ENCODE assay signal across 25 mouse cellular contexts in genomic region chr11:117625196-117625595, GRCm38 (mm10). TPM values are rescaled to one million over a fixed set of nuclear protein-coding genes. Genes with fewer than 3 reads are reported as not detected.
DNase-seq lines count a peak whose midpoint lies in the region; ATAC-seq and TF ChIP-seq lines count a peak whose summit lies in the region.
"Had no signal": no experiment of that assay in that cellular context is flagged by ENCODE, and none has a peak within 500 bp of the region (broad histone marks: within the 10 kb centered on the region; RNA-seq: fewer than 3 reads in every experiment).

No protein-coding gene starts in this region.

- H3K9me3 ChIP-seq in forebrain, embryonic 15.5 days = no peaks in the 10 kb centered on the region
- no peaks in the 10 kb centered on the region for H3K9me3 ChIP-seq in forebrain, embryonic 12.5 days
- H3K9me3 ChIP-seq: heart, embryonic 15.5 days; limb, embryonic 13.5 days; liver, embryonic 12.5 days; midbrain, embryonic 12.5 days; neural tube, embryonic 12.5 days; stomach, embryonic 15.5 days had no signal

- no peak overlapping the region for H3K4me2 ChIP-seq in forebrain, embryonic 15.5 days (replicated peaks)
- no peak overlapping the region for H3K4me2 ChIP-seq in forebrain, embryonic 12.5 days
- H3K4me2 ChIP-seq: heart, embryonic 15.5 days; limb, embryonic 13.5 days; liver, embryonic 12.5 days; midbrain, embryonic 12.5 days; neural tube, embryonic 12.5 days; stomach, embryonic 15.5 days had no signal

- DNase-seq in cerebellum, adult 8-10 months = peak; percentile 33
- DNase-seq in cerebellum, adult 11 months = no peak
- DNase-seq in left cerebral cortex, postnatal 14 days (ENCODE audit: low spot score in 2 of 2) = peak; percentile 40 to 52
- no peak for DNase-seq in left cerebral cortex, postnatal 36 days (ENCODE audit: low spot score in 2 of 2)
- peak; percentile 68 for DNase-seq in brain, embryonic 14.5 days (ENCODE audit: low read depth)
- DNase-seq in c-Kit-positive CD71-positive TER-119-positive erythroid progenitor cells, embryonic 14.5 days (ENCODE audit: low spot score) = no peak
- DNase-seq: adrenal gland, postnatal 10 days; heart, postnatal 36 days; kidney, adult 9 months; kidney, postnatal 14 days; lung, adult 18-20 months; lung, postnatal 14 days; retina, postnatal 1 day; thymus, adult 18-20 months; thymus, postnatal 36 days had no signal

- H3K9ac ChIP-seq in forebrain, embryonic 15.5 days (replicated peaks) = no peak overlapping the region
- H3K9ac ChIP-seq in forebrain, embryonic 12.5 days = no peak overlapping the region
- H3K9ac ChIP-seq: heart, embryonic 15.5 days; limb, embryonic 13.5 days; liver, embryonic 12.5 days; midbrain, embryonic 12.5 days; neural tube, embryonic 12.5 days; stomach, embryonic 15.5 days had no signal

- no peaks in the 10 kb centered on the region for H3K36me3 ChIP-seq in forebrain, embryonic 15.5 days
- H3K36me3 ChIP-seq in forebrain, embryonic 12.5 days (replicated peaks) = no peaks in the 10 kb centered on the region
- H3K36me3 ChIP-seq: heart, embryonic 15.5 days; limb, embryonic 13.5 days; liver, embryonic 12.5 days; midbrain, embryonic 12.5 days; neural tube, embryonic 12.5 days; stomach, embryonic 15.5 days had no signal

- intact Hi-C loops in left cerebral cortex, postnatal 14 days (cut with DNase I) = no loop called here
- intact Hi-C loops in left cerebral cortex, postnatal 36 days (cut with DNase I) = loop anchor here (5.0 kb wide), 1 partner anchor 143 kb away; the partner anchor contains the start of gene Gm11733

- H3K27ac ChIP-seq in forebrain, embryonic 15.5 days (replicated peaks) = peak overlapping the region; percentile 73
- H3K27ac ChIP-seq in forebrain, embryonic 12.5 days = no peak overlapping the region
- H3K27ac ChIP-seq: heart, embryonic 15.5 days; limb, embryonic 13.5 days; liver, embryonic 12.5 days; midbrain, embryonic 12.5 days; neural tube, embryonic 12.5 days; stomach, embryonic 15.5 days had no signal

- H3K4me1 ChIP-seq in forebrain, embryonic 15.5 days = peaks cover 45% of the 10 kb centered on the region
- peaks cover 26% of the 10 kb centered on the region for H3K4me1 ChIP-seq in forebrain, embryonic 12.5 days
- H3K4me1 ChIP-seq: liver, embryonic 12.5 days had no signal

- 26% methylated on average over 4 of the region's 4 CpGs for WGBS in forebrain, embryonic 15.5 days
- WGBS in forebrain, embryonic 12.5 days = 77% methylated on average over 4 of the region's 4 CpGs

- H3K27me3 ChIP-seq in forebrain, embryonic 15.5 days = no peaks in the 10 kb centered on the region
- peaks cover 9% of the 10 kb centered on the region; the same call in 1 of the 2 replicates for H3K27me3 ChIP-seq in forebrain, embryonic 12.5 days
- H3K27me3 ChIP-seq: neural tube, embryonic 12.5 days; stomach, embryonic 15.5 days had no signal

- no peak for TF ChIP-seq POLR2A in brain, embryonic 14.5 days (IDR thresholded peaks at IDR 0.05; ENCODE audit: borderline replicate concordance, extremely low read depth, insufficient read depth, insufficient read length, poor library complexity, severe bottlenecking)

- ATAC-seq in forebrain, embryonic 15.5 days (replicated peaks) = no peak
- ATAC-seq in forebrain, embryonic 12.5 days (ENCODE audit: low FRiP score) = no peak
- ATAC-seq: hindbrain, embryonic 16.5 days; intestine, embryonic 16.5 days; liver, embryonic 12.5 days had no signal

- no peak for TF ChIP-seq CTCF in brain, embryonic 14.5 days (IDR thresholded peaks at IDR 0.05; ENCODE audit: borderline replicate concordance, extremely low read depth, insufficient read depth, insufficient read length)

- no peak overlapping the region for H3K4me3 ChIP-seq in forebrain, embryonic 15.5 days
- no peak overlapping the region for H3K4me3 ChIP-seq in forebrain, embryonic 12.5 days (replicated peaks)
- H3K4me3 ChIP-seq: heart, embryonic 15.5 days; limb, embryonic 13.5 days; liver, embryonic 12.5 days; midbrain, embryonic 12.5 days; neural tube, embryonic 12.5 days; stomach, embryonic 15.5 days had no signal

RNA-seq across cellular contexts. Expression of gene Tnrc6c, which starts 28.9 kb away (rescaled TPM):
- 29.2 and 31.0 TPM in 2 replicates for polyA plus RNA-seq in forebrain, embryonic 15.5 days (2015; fragmentation: Nextera tagmentation; extraction: Ambion mirVana)
- 23.7 and 25.0 TPM in 2 replicates for polyA plus RNA-seq in forebrain, embryonic 12.5 days (2016; fragmentation: Nextera tagmentation; extraction: Ambion mirVana)
- total RNA-seq in left cerebral cortex, postnatal 14 days (2021) = 10 to 100 TPM; 56.5 to 57.5 TPM
- 10 to 100 TPM; 47.7 to 65.3 TPM for total RNA-seq in left cerebral cortex, postnatal 36 days (2021)
- 54.3 and 82.0 TPM in 2 replicates for polyA plus RNA-seq in brain, embryonic 14.5 days (2012; rRNA removed)

Comparison
In these comparisons a context has a peak if more than half of its experiments do, and no peak if none do; other contexts are left out.
1. DNase-seq: peak in cerebellum, adult 8-10 months (single experiment), left cerebral cortex, postnatal 14 days (2 of 2) and brain, embryonic 14.5 days (single experiment); none in cerebellum, adult 11 months (single experiment), left cerebral cortex, postnatal 36 days (0 of 2) and c-Kit-positive CD71-positive TER-119-positive erythroid progenitor cells, embryonic 14.5 days (single experiment).